Mouse (Mus musculus) left cerebral cortex, postnatal 4 days (tissue): ENCODE results near the gene Exosc2. TPM values are rescaled to one million over a fixed set of nuclear protein-coding genes. Genes with fewer than 3 reads are reported as not detected.

Experiments used
- DNase-seq: peaks from one replicate; pipeline ENCODE4 v3.0.0-alpha.2; 2022
- intact Hi-C: fragments of 180-260 bp; cut with DNase I; formaldehyde crosslinking; loops from one replicate; pipeline ENCODE4 v1.15.1; 2025
- total RNA-seq, 2 experiments: library from RNA; stranded (reverse); gene quantifications; 2 replicates each; pipeline ENCODE4 v1.2.3; 2021

Exosc2 gene
- total RNA-seq = 10 to 100 TPM; 28.4 to 29.0 TPM

GRCm38 (mm10) chr2:31670551-31671035, at the start of gene Exosc2:
Gene Exosc2 (plus strand): TSS chr2:31670715.
- intact Hi-C loops = no loop called here
- DNase-seq = peak; percentile 91

- intact Hi-C loops = no loop called here
- no peak for DNase-seq
Measured at GRCm38 (mm10) chr2:31633531-31633930, 37.0 kb upstream of the Exosc2 start.

- intact Hi-C loops = no loop called here
- DNase-seq = no peak
Measured at GRCm38 (mm10) chr2:31635281-31636137, 35.0 kb upstream of the Exosc2 start.

- intact Hi-C loops = no loop called here
- DNase-seq = peak; percentile 35
Measured at GRCm38 (mm10) chr2:31636138-31636741, 34.3 kb upstream of the Exosc2 start.

- intact Hi-C loops = no loop called here
- peak; percentile 36 for DNase-seq
Measured at GRCm38 (mm10) chr2:31636742-31637141, 33.8 kb upstream of the Exosc2 start.

GRCm38 (mm10) chr2:31637311-31637710, 33.2 kb upstream of the Exosc2 start:
- intact Hi-C loops = no loop called here
- no peak for DNase-seq

- DNase-seq = peak; percentile 37
- intact Hi-C loops = no loop called here
Measured at GRCm38 (mm10) chr2:31637807-31638206, 32.7 kb upstream of the Exosc2 start.

GRCm38 (mm10) chr2:31638581-31639465, 31.7 kb upstream of the Exosc2 start:
- DNase-seq = no peak
- intact Hi-C loops = no loop called here

GRCm38 (mm10) chr2:31639466-31639760, 31.1 kb upstream of the Exosc2 start:
- intact Hi-C loops = no loop called here
- no peak for DNase-seq

GRCm38 (mm10) chr2:31639901-31640608, 30.5 kb upstream of the Exosc2 start, which contains the start of gene Prdm12:
Gene Prdm12 (plus strand): TSS chr2:31640037.
- no peak for DNase-seq
- intact Hi-C loops = no loop called here

- intact Hi-C loops = no loop called here
- no peak for DNase-seq
Measured at GRCm38 (mm10) chr2:31640609-31641507, 29.7 kb upstream of the Exosc2 start.

GRCm38 (mm10) chr2:31641508-31641830, 29.0 kb upstream of the Exosc2 start:
- DNase-seq = no peak
- intact Hi-C loops = no loop called here

- intact Hi-C loops = no loop called here
Measured at GRCm38 (mm10) chr2:31641929-31642328, 28.6 kb upstream of the Exosc2 start.

GRCm38 (mm10) chr2:31653971-31654853, 16.3 kb upstream of the Exosc2 start:
- intact Hi-C loops = loop anchor here (2.0 kb wide), 1 partner anchor 171 kb away; no protein-coding TSS in a partner anchor

More at GRCm38 (mm10) chr2:31641929-31642328, 28.6 kb upstream of the Exosc2 start:
- no peak for DNase-seq

GRCm38 (mm10) chr2:31654854-31655559, 15.5 kb upstream of the Exosc2 start:
- DNase-seq = peak; percentile 70
- intact Hi-C loops = loop anchor here (2.0 kb wide), 1 partner anchor 172 kb away; no protein-coding TSS in a partner anchor

More at GRCm38 (mm10) chr2:31653971-31654853, 16.3 kb upstream of the Exosc2 start:
- DNase-seq = peak; percentile 39

GRCm38 (mm10) chr2:31656374-31656773, 14.1 kb upstream of the Exosc2 start:
- intact Hi-C loops = no loop called here
- DNase-seq = no peak

- intact Hi-C loops = no loop called here
- DNase-seq = no peak
Measured at GRCm38 (mm10) chr2:31662939-31663803, 7.3 kb upstream of the Exosc2 start.
